Mouse (Mus musculus) ES-E14 (cell line): ENCODE measurements around the gene Col24a1. TPM values are rescaled to one million over a fixed set of nuclear protein-coding genes. Genes with fewer than 3 reads are reported as not detected.

Source experiments
- DNase-seq: peaks from one replicate; pipeline ENCODE4 v3.0.0-alpha.2; 2013; ENCODE audit warnings: low read depth, low spot score
- H3K27ac ChIP-seq: 2 replicates; pipeline ENCODE4 v1.5.1; 2012; ENCODE audit warnings: low read depth, mild to moderate bottlenecking, low read length, moderate library complexity, mixed read lengths; ENCODE audit not compliant: poor library complexity, insufficient read depth, severe bottlenecking
- H3K36me3 ChIP-seq: 2 replicates; pipeline ENCODE4 v1.6.1; 2012; ENCODE audit warnings: mild to moderate bottlenecking, low read length, moderate library complexity, mixed read lengths; ENCODE audit not compliant: control insufficient read depth, poor library complexity, insufficient read depth, severe bottlenecking
- H3K4me1 ChIP-seq, 2 experiments: fragments of 150-350 bp in 1 of 2; sonication (generic) in 1 of 2; 2 replicates each; pipeline ENCODE4 v1.6.1; 2012; ENCODE audit warnings: low read length in 2 of 2, mild to moderate bottlenecking in 1 of 2, mixed read lengths in 1 of 2; ENCODE audit not compliant: control insufficient read depth in 2 of 2, insufficient read depth in 2 of 2, poor library complexity in 1 of 2
- H3K4me3 ChIP-seq, 2 experiments: fragments of 150-350 bp in 1 of 2; sonication (generic) in 1 of 2; 2 replicates each; pipeline ENCODE4 v1.5.1; 2012; ENCODE audit warnings: low read length in 2 of 2, low read depth in 1 of 2, mild to moderate bottlenecking in 1 of 2, mixed read lengths in 1 of 2; ENCODE audit not compliant: insufficient read depth in 1 of 2, poor library complexity in 1 of 2, severe bottlenecking in 1 of 2
- H3K9ac ChIP-seq: 2 replicates; pipeline ENCODE4 v1.6.1; 2012; ENCODE audit warnings: low read depth, mild to moderate bottlenecking, low read length, mixed read lengths; ENCODE audit not compliant: poor library complexity, insufficient read depth, severe bottlenecking
- H3K9me3 ChIP-seq: fragments of 150-350 bp; sonication (generic); 2 replicates; pipeline ENCODE4 v1.6.1; 2012; ENCODE audit warnings: low read depth, mild to moderate bottlenecking, low read length; ENCODE audit not compliant: control insufficient read depth, insufficient read depth
- CHD2 ChIP-seq: IDR thresholded peaks from 2 replicates; pipeline ENCODE4 v1.6.1; 2014; ENCODE audit warnings: mild to moderate bottlenecking, low read depth, low read length, inconsistent platforms
- HCFC1 ChIP-seq: IDR thresholded peaks from 2 replicates; pipeline ENCODE4 v1.6.1; 2012; ENCODE audit warnings: low read length, inconsistent platforms, borderline replicate concordance; ENCODE audit not compliant: insufficient read depth
- MAFK ChIP-seq: IDR thresholded peaks from 2 replicates; pipeline ENCODE4 v1.6.1; 2014; ENCODE audit warnings: mild to moderate bottlenecking, low read depth, low read length, inconsistent platforms; ENCODE audit not compliant: insufficient read depth
- ZC3H11A ChIP-seq: IDR thresholded peaks from 2 replicates; pipeline ENCODE4 v1.6.1; 2012; ENCODE audit warnings: low read depth, mild to moderate bottlenecking, inconsistent platforms, low read length, borderline replicate concordance
- ZNF384 ChIP-seq: IDR thresholded peaks from 2 replicates; pipeline ENCODE4 v1.6.1; 2012; ENCODE audit warnings: low read depth, low read length, inconsistent platforms
- in situ Hi-C, 2 experiments: fragments of 600-800 bp; cut with MboI; formaldehyde crosslinking; loops; one replicate each; pipeline ENCODE4 v1.15.1; 2025; ENCODE audit warnings: low sequenced_read_pairs in 2 of 2, inconsistent platforms in 1 of 2; ENCODE audit not compliant: unreplicated experiment in 2 of 2
- total RNA-seq: library from RNA; depleted of rRNA; stranded (reverse); fragments of 300-350 nt; gene quantifications from 2 replicates; pipeline ENCODE4 v1.2.3, GENCODE M21; 2012

Col24a1 gene
- total RNA-seq, 1 experiment: 0.09 TPM

DNA sequence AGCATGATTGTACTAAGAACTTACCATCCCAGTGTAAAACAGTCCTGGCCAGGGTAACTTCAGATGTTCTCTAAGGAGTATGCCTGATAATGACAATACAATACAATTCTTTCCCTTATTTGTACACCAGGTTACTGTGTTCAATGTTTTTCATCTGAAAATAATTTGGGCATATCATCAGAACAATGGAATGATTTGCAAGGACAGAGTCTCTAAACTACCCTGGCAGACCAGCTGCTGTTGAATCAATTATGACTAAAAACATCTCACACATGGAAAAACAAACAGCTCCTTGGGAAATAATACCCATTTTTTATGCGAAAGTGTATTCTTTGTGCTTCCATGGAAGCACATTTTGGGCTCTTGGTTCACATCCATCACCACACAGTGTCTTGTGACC, 198.0 kb downstream of the Col24a1 start:
- in situ Hi-C loops: no loop called here
- Histone ChIP-seq H3K9me3 (no peaks in the 10 kb centered on the region), H3K9ac (no peak overlapping the region), H3K36me3 (no peaks in the 10 kb centered on the region), H3K4me3 (no peak overlapping the region), H3K27ac (no peak overlapping the region), H3K4me1 (no peaks in the 10 kb centered on the region)
- DNase-seq: no peak
- TF ChIP-seq CHD2: no peak
- no peak for TF ChIP-seq ZNF384
- no peak for TF ChIP-seq HCFC1
- TF ChIP-seq ZC3H11A: no peak
- TF ChIP-seq MAFK: no peak

DNA sequence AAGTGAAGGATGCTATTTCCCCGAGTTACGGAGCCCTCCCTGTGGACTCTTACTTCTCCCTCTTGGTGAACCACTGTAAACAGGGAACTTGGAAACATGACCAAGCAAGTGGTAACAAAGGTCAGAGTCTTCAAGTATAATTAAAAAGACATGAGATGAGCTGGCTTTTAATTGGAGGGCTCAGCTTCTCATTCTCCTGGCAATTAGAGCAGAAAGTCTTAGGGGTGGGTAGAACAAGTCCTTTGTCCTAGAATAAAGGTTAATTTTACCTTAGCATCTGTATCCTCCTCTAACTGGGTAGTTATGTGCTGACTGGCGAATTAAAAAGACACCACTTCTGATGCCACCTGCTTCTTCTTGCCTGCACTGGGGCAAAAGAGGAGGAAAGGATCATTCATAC, 199.1 kb downstream of the Col24a1 start:
- in situ Hi-C loops: no loop called here
- no peak for TF ChIP-seq HCFC1

DNA sequence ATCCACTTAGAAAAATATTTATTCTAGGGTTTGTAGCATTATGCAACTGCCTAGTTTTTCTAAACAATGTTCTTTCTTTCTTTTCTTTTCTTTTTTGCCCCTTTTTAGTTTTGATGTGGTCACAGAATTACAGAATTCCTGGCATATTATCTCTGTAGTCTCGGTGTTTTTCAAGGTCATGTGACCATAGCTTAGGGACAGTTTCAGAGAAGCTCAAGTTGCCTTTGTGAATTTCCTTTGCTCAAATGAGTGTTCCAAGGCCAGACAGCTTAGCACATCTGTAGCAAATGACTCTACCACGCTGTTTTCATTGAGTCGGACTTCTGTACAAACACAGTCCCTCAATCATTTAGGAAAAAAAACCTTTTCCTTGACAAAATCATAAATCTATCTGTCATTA, 205.9 kb downstream of the Col24a1 start:
- Histone ChIP-seq H3K27ac (no peak overlapping the region), H3K4me3 (no peak overlapping the region), H3K9me3 (no peaks in the 10 kb centered on the region), H3K4me1 (no peaks in the 10 kb centered on the region), H3K9ac (no peak overlapping the region), H3K36me3 (no peaks in the 10 kb centered on the region)
- TF ChIP-seq HCFC1 (no peak), MAFK (no peak), ZC3H11A (no peak), ZNF384 (no peak), CHD2 (no peak)
- in situ Hi-C loops: no loop called here
- DNase-seq: no peak

More for the DNA sequence above, 199.1 kb downstream of the Col24a1 start:
- Histone ChIP-seq H3K4me1 (no peaks in the 10 kb centered on the region), H3K36me3 (no peaks in the 10 kb centered on the region), H3K27ac (no peak overlapping the region), H3K4me3 (no peak overlapping the region), H3K9ac (no peak overlapping the region), H3K9me3 (no peaks in the 10 kb centered on the region)
- DNase-seq: no peak

DNA sequence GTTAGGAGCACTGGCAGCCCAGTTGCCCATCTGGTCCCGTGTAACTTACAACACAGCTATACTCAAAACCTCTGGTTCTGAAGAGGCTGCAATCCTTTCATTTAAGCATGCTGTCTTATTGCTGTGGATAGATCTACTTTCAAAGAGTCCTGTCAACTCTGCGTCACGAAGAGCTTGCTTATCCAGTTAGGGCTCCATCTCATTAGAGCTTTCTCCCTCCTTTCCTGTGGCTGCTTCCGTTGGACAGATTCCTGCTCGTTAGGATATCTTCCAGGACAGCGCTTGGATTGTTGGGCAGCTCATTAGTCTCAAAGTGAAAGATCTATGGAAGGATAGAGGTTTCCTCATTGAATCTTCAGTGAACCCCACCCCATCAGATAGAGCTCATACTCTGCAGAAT, 206.6 kb downstream of the Col24a1 start:
- Histone ChIP-seq H3K36me3 (no peaks in the 10 kb centered on the region), H3K9me3 (no peaks in the 10 kb centered on the region), H3K9ac (no peak overlapping the region), H3K4me3 (no peak overlapping the region), H3K27ac (no peak overlapping the region), H3K4me1 (no peaks in the 10 kb centered on the region)
- DNase-seq: no peak
- TF ChIP-seq ZC3H11A (no peak), CHD2 (no peak), MAFK (no peak), ZNF384 (no peak), HCFC1 (no peak)
- in situ Hi-C loops: no loop called here

DNA sequence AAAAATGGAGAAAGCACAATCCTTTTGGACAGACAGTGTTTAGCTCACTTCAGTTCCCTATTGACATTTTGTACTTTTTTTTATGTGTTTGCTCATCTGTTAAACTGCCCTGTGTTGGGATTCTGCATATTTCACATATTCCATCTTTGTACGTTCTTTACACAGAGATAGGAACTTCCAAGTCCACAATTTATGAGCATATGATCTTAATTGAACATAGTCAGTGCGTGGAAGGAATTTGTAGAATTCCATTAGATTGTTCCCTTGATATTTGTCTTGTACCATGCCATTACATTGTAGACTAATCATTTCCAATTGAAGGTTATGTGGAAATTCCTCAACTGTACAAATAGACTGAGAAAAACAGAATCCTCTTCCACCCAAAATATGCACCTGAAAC, 212.6 kb downstream of the Col24a1 start:
- Histone ChIP-seq H3K9me3 (no peaks in the 10 kb centered on the region), H3K4me3 (no peak overlapping the region), H3K36me3 (no peaks in the 10 kb centered on the region), H3K4me1 (no peaks in the 10 kb centered on the region), H3K27ac (no peak overlapping the region), H3K9ac (no peak overlapping the region)
- in situ Hi-C loops: no loop called here
- no peak for TF ChIP-seq CHD2
- no peak for TF ChIP-seq MAFK
- no peak for TF ChIP-seq HCFC1
- no peak for TF ChIP-seq ZNF384
- no peak for DNase-seq
